Mouse (Mus musculus): ENCODE data around the gene Rcan1. TPM values are rescaled to one million over a fixed set of nuclear protein-coding genes. Genes with fewer than 3 reads are reported as not detected.

Rcan1 gene
- polyA plus RNA-seq, 1 experiment from 2014 or later = 34.3 TPM

DNA sequence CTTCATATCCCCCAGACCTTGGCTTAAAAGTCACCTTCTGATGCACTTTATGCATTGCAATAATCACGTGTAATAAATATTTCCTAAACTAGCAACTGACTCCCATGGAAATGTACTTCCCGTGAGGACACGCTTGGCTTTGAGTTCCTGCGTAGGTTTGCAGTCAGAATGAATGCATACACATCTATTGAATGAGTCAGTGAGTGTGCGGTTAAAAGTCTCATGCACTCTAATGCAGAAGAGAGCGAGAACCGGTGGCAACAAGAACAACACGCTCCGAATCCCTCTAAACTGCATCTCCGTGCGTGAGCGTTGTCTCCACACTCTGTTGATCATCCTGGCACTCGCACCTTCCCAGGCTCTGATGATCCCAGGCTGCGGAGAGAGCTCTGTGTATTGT, 21.6 kb downstream of the Rcan1 start:
- Histone ChIP-seq H3K4me2 (no peak overlapping the region), H3K9me3 (replicated peaks) (no peaks in the 10 kb centered on the region), H3K9ac (no peak overlapping the region), H3K27me3 (no peaks in the 10 kb centered on the region), H3K36me3 (ENCODE audit: poor library complexity, severe bottlenecking) (peaks cover 15% of the 10 kb centered on the region), H3K27ac (no peak overlapping the region), H3K4me1 (peaks cover 6% of the 10 kb centered on the region; the same call in 1 of the 2 replicates), H3K4me3 (no peak overlapping the region)
- WGBS = 97% methylated on average over 14 of the region's 14 CpGs
- ATAC-seq = no peak

DNA sequence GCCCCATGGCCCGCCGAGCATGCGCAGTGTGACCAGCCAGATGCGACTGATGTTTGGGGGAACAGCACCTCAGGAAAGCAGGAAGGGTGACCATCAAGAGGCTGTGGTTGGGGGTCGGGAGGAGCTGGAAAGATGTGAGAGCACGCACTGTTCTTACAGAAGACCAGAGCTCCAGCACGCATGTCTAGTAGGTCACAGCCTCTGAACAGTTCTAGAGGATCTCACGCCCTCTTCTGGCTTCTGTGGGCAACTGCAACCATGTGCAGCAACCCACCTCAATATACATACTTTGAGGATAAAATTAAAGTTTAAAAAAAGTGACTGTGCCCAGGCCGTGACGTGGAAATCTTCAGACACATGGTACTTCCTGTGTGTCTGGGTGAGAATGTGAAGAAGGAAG, 25.3 kb downstream of the Rcan1 start:
- WGBS = 57% methylated on average over 10 of the region's 10 CpGs

DNA sequence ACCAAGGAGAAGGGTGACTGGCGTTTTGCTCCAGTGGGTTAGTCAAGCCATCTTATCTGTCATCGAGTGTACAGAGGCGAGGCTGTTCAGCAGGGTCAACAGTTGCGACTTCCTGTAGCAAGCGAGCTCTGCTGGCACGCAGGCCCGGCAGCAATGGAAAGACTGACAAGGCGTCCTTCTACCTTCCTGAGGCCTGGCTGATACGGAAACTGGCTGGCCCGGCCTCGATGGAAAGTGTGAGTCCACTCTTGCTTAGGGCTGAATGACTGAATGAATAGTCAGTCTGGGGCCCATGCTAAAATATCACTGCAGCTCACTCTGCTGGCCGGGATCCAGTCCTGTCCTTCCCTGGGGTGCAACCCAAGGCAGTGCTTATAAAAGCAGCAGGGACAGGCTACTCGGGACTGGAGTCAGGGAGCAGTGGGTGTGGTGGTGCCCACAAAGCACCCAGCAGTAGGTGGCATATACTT, 27.0 kb downstream of the Rcan1 start:
- Histone ChIP-seq H3K9ac (no peak overlapping the region), H3K4me3 (no peak overlapping the region), H3K36me3 (ENCODE audit: poor library complexity, severe bottlenecking) (0 out of 2 replicates have a peak, but pooled peaks cover 4% of the 10 kb centered on the region), H3K9me3 (replicated peaks) (no peaks in the 10 kb centered on the region), H3K4me1 (peaks cover 13% of the 10 kb centered on the region; the same call in 1 of the 2 replicates), H3K4me2 (no peak overlapping the region), H3K27me3 (no peaks in the 10 kb centered on the region), H3K27ac (no peak overlapping the region)
- WGBS = 80% methylated on average over 13 of the region's 13 CpGs
- no peak for ATAC-seq

More for the DNA sequence above, 25.3 kb downstream of the Rcan1 start:
- Histone ChIP-seq H3K27ac (no peak overlapping the region), H3K4me1 (peaks cover 14% of the 10 kb centered on the region; the same call in 1 of the 2 replicates), H3K4me2 (no peak overlapping the region), H3K27me3 (no peaks in the 10 kb centered on the region), H3K4me3 (no peak overlapping the region), H3K9me3 (replicated peaks) (no peaks in the 10 kb centered on the region), H3K9ac (no peak overlapping the region), H3K36me3 (ENCODE audit: poor library complexity, severe bottlenecking) (0 out of 2 replicates have a peak, but pooled peaks cover 4% of the 10 kb centered on the region)
- no peak for ATAC-seq

DNA sequence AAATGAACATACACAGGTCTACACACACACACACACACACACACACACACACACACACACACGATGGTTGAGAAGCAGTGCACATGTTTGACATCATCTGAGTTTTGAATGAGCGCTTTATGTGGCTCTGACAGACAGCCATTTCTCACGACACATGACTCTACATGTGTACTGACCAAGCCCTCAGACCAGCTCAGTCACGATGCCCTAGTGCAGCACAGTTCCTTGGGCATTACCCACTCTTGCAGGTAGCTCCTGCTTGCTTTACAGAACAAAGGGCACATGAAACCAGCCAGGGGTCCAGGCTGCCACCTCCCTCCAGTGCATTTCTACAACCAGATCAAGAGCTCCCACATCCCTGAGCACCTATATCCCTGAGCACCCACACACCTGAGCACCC, 27.7 kb downstream of the Rcan1 start:
- H3K27me3 ChIP-seq = no peaks in the 10 kb centered on the region
- no peak for ATAC-seq

DNA sequence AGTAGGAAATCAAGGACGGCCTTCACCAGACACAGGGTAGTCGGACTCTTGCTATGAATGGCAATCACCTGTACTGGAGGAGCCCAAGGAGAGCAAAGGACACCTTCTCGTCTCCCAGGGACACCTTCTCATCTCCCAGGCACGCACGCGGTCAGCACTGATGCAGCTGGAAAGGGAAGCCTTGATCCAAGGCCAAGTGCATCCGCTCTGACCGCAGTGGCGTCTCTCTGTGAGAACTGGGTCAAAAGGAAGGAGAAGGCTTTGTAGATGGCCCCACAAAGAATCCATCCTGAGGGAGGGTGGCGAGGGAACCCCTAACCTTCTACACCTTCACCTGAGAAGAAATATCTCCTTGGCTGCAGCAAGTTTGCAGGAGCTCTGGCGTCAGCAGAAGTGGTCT, 28.5 kb downstream of the Rcan1 start:
- WGBS = 89% methylated on average over 11 of the region's 11 CpGs
- no peak for ATAC-seq
- Histone ChIP-seq H3K4me2 (no peak overlapping the region), H3K9ac (no peak overlapping the region), H3K9me3 (replicated peaks) (no peaks in the 10 kb centered on the region), H3K36me3 (ENCODE audit: poor library complexity, severe bottlenecking) (0 out of 2 replicates have a peak, but pooled peaks cover 4% of the 10 kb centered on the region), H3K27me3 (no peaks in the 10 kb centered on the region), H3K4me1 (peaks cover 13% of the 10 kb centered on the region; the same call in 1 of the 2 replicates), H3K27ac (no peak overlapping the region), H3K4me3 (no peak overlapping the region)

More for the DNA sequence above, 27.7 kb downstream of the Rcan1 start:
- H3K27ac ChIP-seq = no peak overlapping the region
- 0 out of 2 replicates have a peak, but pooled peaks cover 4% of the 10 kb centered on the region for H3K36me3 ChIP-seq (ENCODE audit: poor library complexity, severe bottlenecking)
- 92% methylated on average over 4 of the region's 4 CpGs for WGBS
- no peak overlapping the region for H3K9ac ChIP-seq
- peaks cover 13% of the 10 kb centered on the region; the same call in 1 of the 2 replicates for H3K4me1 ChIP-seq
- H3K9me3 ChIP-seq (replicated peaks) = no peaks in the 10 kb centered on the region
- no peak overlapping the region for H3K4me3 ChIP-seq
- H3K4me2 ChIP-seq = no peak overlapping the region

DNA sequence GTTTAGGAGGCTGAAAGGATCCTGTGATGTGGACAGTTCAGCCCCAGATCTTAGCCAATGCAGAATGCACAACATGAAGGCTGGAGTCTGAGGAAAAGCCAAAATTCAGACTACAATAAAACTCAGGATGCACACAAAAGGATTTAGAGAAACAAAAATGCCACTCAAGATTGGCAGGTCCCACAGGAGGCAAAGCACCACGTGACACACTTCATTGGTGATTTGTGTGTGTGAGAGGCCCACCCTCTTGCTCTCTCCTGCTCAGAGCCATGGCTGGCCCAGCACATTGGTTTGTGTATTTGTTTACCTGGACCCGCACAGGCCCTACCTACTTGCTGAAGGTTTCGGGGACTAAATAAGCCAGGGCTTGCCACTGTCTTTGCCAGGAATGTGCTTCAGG, 29.5 kb downstream of the Rcan1 start:
- H3K4me1 ChIP-seq = peaks cover 14% of the 10 kb centered on the region; the same call in 1 of the 2 replicates
- 64% methylated on average over 3 of the region's 3 CpGs for WGBS

DNA sequence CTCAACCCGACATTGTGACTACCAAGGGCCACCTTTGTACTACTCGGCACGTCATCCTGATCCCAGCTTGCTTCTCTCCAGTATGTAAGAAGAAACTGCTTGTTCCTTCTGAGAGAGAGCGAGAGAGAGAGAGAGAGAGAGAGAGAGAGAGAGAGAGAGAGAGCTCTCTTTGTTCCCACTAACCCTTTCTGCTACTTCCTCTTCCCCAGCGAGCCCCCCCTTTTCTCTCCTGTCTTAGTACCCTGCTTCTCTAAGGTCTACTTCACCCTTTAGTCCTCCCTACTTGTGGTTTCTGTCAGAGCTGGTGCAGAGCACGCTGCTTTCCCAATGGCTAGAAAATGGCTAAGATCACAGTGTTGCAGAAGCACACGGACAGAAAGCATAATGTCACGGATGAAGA, 30.4 kb downstream of the Rcan1 start:
- Histone ChIP-seq H3K4me2 (no peak overlapping the region), H3K36me3 (ENCODE audit: poor library complexity, severe bottlenecking) (0 out of 2 replicates have a peak, but pooled peaks cover 4% of the 10 kb centered on the region), H3K27ac (no peak overlapping the region), H3K9ac (no peak overlapping the region), H3K4me3 (no peak overlapping the region), H3K27me3 (no peaks in the 10 kb centered on the region), H3K4me1 (peaks cover 17% of the 10 kb centered on the region; the same call in 1 of the 2 replicates), H3K9me3 (replicated peaks) (no peaks in the 10 kb centered on the region)
- ATAC-seq = no peak
- WGBS = 72% methylated on average over 8 of the region's 8 CpGs

More for the DNA sequence above, 29.5 kb downstream of the Rcan1 start:
- Histone ChIP-seq H3K27ac (no peak overlapping the region), H3K9me3 (replicated peaks) (no peaks in the 10 kb centered on the region), H3K4me2 (no peak overlapping the region), H3K9ac (no peak overlapping the region), H3K36me3 (ENCODE audit: poor library complexity, severe bottlenecking) (0 out of 2 replicates have a peak, but pooled peaks cover 4% of the 10 kb centered on the region), H3K4me3 (no peak overlapping the region), H3K27me3 (no peaks in the 10 kb centered on the region)
- ATAC-seq = 0 out of 2 replicates have a peak, but pooled peaks have one; percentile 46

DNA sequence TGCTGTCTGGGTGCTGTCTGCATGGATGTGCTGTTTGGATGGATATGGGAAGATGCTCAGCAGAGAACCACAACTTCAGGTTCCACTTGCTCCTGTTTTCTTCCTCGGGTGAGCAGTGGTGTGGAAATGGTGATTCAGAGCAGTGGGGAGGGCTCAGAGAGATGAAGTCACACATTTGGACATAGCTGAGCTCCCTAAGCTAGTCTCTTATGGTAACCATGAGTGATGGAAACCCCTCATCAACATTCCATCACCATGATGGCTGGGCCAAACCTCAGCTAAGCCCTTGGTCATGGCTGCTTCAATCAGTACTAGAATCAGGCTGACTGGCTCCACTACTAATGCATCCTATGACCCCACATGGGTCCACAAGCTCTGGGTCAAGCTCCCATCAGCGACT, 30.9 kb downstream of the Rcan1 start:
- Histone ChIP-seq H3K27me3 (no peaks in the 10 kb centered on the region), H3K27ac (no peak overlapping the region), H3K9me3 (replicated peaks) (no peaks in the 10 kb centered on the region)

DNA sequence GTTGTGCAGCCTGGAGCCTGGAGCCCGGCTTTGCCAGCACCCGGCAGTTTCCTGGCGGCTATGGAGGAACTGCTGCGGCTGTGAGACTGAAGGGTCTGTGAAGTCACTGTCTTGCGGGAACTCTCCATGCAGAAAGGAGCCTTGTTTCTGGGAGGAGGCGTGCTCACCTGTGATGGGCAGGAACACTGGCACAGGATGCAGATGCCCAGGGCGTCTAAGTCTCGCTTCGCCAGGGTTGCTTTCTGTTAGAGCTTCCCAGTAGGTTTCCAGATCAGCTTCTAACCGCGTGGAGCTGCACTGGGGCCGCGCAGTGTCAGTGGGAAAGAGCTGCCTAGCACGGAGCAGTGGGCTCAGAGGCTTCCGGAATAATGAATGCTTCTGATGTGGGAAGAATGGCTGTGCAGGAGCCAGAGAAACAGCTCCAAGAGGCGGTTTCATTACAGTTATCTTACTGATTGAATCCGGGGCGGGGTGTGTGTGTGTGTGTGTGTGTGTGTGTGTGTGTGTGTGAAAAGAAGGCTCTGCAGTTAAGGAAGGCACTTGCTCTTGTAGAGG, 35.2 kb downstream of the Rcan1 start:
- WGBS = 76% methylated on average over 18 of the region's 18 CpGs
- H3K4me1 ChIP-seq = 0 out of 2 replicates have a peak, but pooled peaks cover 4% of the 10 kb centered on the region
- no peak for ATAC-seq
- H3K4me2 ChIP-seq = no peak overlapping the region
- H3K9ac ChIP-seq = no peak overlapping the region
- no peaks in the 10 kb centered on the region for H3K27me3 ChIP-seq
- H3K9me3 ChIP-seq (replicated peaks) = no peaks in the 10 kb centered on the region
- peaks cover 19% of the 10 kb centered on the region; the same call in 1 of the 2 replicates for H3K36me3 ChIP-seq (ENCODE audit: poor library complexity, severe bottlenecking)
- no peak overlapping the region for H3K27ac ChIP-seq
- H3K4me3 ChIP-seq = no peak overlapping the region

More for the DNA sequence above, 30.9 kb downstream of the Rcan1 start:
- peaks cover 17% of the 10 kb centered on the region; the same call in 1 of the 2 replicates for H3K4me1 ChIP-seq
- 75% methylated on average over 2 of the region's 2 CpGs for WGBS
- H3K9ac ChIP-seq = no peak overlapping the region
- 0 out of 2 replicates have a peak, but pooled peaks cover 2% of the 10 kb centered on the region for H3K36me3 ChIP-seq (ENCODE audit: poor library complexity, severe bottlenecking)
- no peak for ATAC-seq
- H3K4me2 ChIP-seq = no peak overlapping the region
- H3K4me3 ChIP-seq = no peak overlapping the region

DNA sequence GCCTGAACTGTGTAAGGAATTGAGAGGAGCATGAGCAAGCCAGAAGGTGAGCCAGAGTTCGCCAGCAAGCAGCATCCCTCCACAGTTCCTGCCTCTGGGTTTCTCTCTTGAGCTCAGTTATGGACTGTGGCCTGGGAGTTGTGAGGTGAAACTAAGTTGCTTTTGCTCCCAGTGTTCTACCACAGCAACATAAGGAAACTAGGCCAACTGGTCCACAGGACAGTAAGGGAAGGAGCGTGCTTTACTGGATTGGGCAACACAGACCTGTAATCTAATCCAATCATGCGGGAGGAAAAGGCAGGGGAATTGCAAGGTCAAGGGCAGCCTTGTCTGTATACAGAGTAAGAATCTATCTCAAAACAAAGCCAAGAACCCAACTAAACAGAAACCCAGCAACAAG, 37.5 kb downstream of the Rcan1 start:
- peaks cover 12% of the 10 kb centered on the region for H3K4me1 ChIP-seq
- H3K27me3 ChIP-seq = no peaks in the 10 kb centered on the region
- no peak overlapping the region for H3K9ac ChIP-seq
- H3K36me3 ChIP-seq (ENCODE audit: poor library complexity, severe bottlenecking) = peaks cover 19% of the 10 kb centered on the region; the same call in 1 of the 2 replicates
- no peaks in the 10 kb centered on the region for H3K9me3 ChIP-seq (replicated peaks)
- H3K4me3 ChIP-seq = no peak overlapping the region
- H3K4me2 ChIP-seq = no peak overlapping the region
- WGBS = 99% methylated on average over 3 of the region's 3 CpGs
- no peak overlapping the region for H3K27ac ChIP-seq
- no peak for ATAC-seq

DNA sequence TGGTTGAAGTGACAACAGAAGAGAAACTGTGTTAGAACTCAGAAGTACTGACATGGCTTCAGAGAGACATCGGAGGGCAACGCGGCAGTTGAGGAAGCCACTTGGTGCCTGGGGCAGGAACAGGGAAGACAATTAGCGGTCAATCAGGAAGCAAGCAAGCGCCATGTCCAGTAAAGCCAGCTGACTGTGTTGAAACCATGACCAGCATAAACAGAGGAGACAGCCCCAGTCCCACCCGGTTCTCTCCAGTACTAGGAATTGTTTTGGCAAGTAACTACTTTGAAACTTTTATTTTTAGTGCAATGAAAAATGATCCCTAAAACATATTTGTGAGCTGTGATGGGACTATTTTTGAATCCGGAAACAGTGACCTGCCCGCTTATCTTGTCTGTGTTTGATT, 39.9 kb downstream of the Rcan1 start:
- ATAC-seq = no peak
- WGBS = 94% methylated on average over 8 of the region's 8 CpGs

DNA sequence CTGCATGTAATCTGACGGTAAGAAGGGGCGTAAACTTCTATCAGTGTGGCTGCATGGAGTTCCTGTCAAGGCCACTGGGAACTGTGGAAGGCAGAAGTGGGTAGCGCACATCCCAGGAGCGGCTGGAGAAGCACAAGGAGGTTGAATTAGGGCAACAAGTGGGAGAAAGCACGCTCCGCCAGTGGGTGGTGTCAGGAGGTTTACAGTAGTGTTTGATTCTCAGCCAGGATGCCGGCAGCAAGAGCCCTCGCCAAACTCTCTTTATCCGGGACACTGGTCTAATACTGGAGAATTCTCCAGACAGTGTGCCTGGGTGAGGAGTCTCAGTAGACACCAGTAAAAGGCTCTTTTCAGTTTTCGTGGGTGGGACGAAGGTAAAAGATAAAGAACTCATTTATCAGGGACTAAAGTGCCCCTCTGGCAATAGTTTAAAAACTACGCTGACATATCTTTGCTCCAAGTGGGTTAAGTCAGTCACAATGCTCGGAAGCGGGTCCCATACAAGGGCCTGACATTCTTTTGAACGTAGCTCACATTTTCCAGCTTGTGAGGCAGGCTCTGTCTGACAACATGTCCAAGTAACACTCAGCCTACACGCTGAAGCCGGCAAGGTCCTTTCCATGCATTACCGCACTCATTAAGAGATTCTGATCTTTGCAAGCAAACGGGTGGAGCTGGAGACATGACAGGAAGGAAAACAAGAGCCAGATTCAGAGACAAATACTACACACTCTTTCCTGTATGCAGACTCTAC, 42.3 kb downstream of the Rcan1 start:
- peaks cover 19% of the 10 kb centered on the region; the same call in 1 of the 2 replicates for H3K36me3 ChIP-seq (ENCODE audit: poor library complexity, severe bottlenecking)
- peaks cover 33% of the 10 kb centered on the region for H3K4me1 ChIP-seq
- ATAC-seq = peak; percentile 67
- no peak overlapping the region for H3K4me2 ChIP-seq
- no peaks in the 10 kb centered on the region for H3K27me3 ChIP-seq
- no peak overlapping the region for H3K9ac ChIP-seq
- no peak overlapping the region; the same call in 1 of the 2 replicates for H3K27ac ChIP-seq
- WGBS = 46% methylated on average over 19 of the region's 19 CpGs
- no peak overlapping the region for H3K4me3 ChIP-seq
- H3K9me3 ChIP-seq (replicated peaks) = no peaks in the 10 kb centered on the region

More for the DNA sequence above, 39.9 kb downstream of the Rcan1 start:
- H3K27me3 ChIP-seq = no peaks in the 10 kb centered on the region
- H3K9ac ChIP-seq = no peak overlapping the region
- peaks cover 33% of the 10 kb centered on the region for H3K4me1 ChIP-seq
- H3K4me2 ChIP-seq = no peak overlapping the region
- no peaks in the 10 kb centered on the region for H3K9me3 ChIP-seq (replicated peaks)
- no peak overlapping the region for H3K4me3 ChIP-seq
- H3K27ac ChIP-seq = no peak overlapping the region
- peaks cover 19% of the 10 kb centered on the region; the same call in 1 of the 2 replicates for H3K36me3 ChIP-seq (ENCODE audit: poor library complexity, severe bottlenecking)
